Mouse (Mus musculus) embryonic fibroblast, embryonic 13.5 days (primary cell): ENCODE results near the gene Gabrb3.

Experiments
- CTCF ChIP-seq: IDR thresholded peaks from 2 replicates; pipeline ENCODE4 v1.5.1; 2011; ENCODE audit warnings: mild to moderate bottlenecking, control low read depth, low read length, moderate library complexity, borderline replicate concordance; ENCODE audit not compliant: insufficient read depth
- POLR2A ChIP-seq: IDR thresholded peaks from 2 replicates; pipeline ENCODE4 v1.6.1; 2011; ENCODE audit warnings: low read depth, mild to moderate bottlenecking, control low read depth, low read length, moderate library complexity

DNA sequence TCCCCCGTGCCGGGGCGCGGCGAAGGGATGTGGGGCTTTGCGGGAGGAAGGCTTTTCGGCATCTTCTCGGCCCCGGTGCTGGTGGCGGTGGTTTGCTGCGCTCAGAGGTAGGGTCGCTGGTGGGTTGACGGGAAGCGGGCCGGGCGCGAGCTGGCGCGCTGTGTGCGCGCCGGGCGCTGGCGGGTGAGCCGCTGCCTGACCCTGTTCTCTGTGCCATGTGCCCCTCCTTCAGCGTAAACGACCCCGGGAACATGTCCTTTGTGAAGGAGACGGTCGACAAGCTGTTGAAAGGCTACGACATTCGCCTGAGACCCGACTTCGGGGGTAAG is 171.7 kb downstream of the Gabrb3 start:
- TF ChIP-seq CTCF (no peak), POLR2A (no peak)
